ENCODE assay signal across 11 mouse cellular contexts in genomic region chrX:77417766-77418165, GRCm38 (mm10).
DNase-seq lines count a peak whose midpoint lies in the region; TF ChIP-seq lines count a peak whose summit lies in the region.
"Had no signal": no experiment of that assay in that cellular context is flagged by ENCODE, and none has a peak within 500 bp of the region (broad histone marks: within the 10 kb centered on the region; RNA-seq: fewer than 3 reads in every experiment).

No protein-coding gene starts in this region.

- intact Hi-C loops in left cerebral cortex, adult 2 months (cut with DNase I): no loop called here
- intact Hi-C loops in left cerebral cortex, postnatal 10 days (cut with DNase I): no loop called here

- peak; percentile 26 for DNase-seq in embryo, embryonic 10 days (ENCODE audit: low spot score)
- no peak for DNase-seq in embryo, embryonic 9.5 days (ENCODE audit: extremely low spot score)
- DNase-seq in left cerebral cortex, adult 2 months (ENCODE audit: extremely low spot score in 1 of 2, low spot score in 2 of 2): no peak
- no peak for DNase-seq in left cerebral cortex, postnatal 10 days (ENCODE audit: extremely low spot score in 1 of 2, low spot score in 2 of 2)
- peak; percentile 20 for DNase-seq in ES-CJ7 (ENCODE audit: low read depth, low spot score)
- DNase-seq in naive thymus-derived CD4-positive, alpha-beta T cell, adult 2 months (ENCODE audit: low read depth): peak; percentile 48
- no peak for DNase-seq in layer of hippocampus, adult 9-10 months (ENCODE audit: low spot score)
- DNase-seq in right cerebral cortex, postnatal 36 days (ENCODE audit: low spot score in 2 of 2): no peak
- DNase-seq: gastrocnemius, postnatal 36 days had no signal

- H3K4me3 ChIP-seq in left cerebral cortex, adult 2 months: no peak overlapping the region
- H3K4me3 ChIP-seq: forebrain, embryonic 13.5 days; limb, embryonic 10.5 days had no signal

- H3K27ac ChIP-seq in left cerebral cortex, adult 2 months: no peak overlapping the region
- H3K27ac ChIP-seq: forebrain, embryonic 13.5 days; limb, embryonic 10.5 days had no signal

- peak; percentile 29 for TF ChIP-seq CTCF in left cerebral cortex, adult 2 months (IDR thresholded peaks at IDR 0.05)

Comparison
In these comparisons a context has a peak if more than half of its experiments do, and no peak if none do; other contexts are left out.
1. DNase-seq: peak in embryo, embryonic 10 days (single experiment), ES-CJ7 (single experiment) and naive thymus-derived CD4-positive, alpha-beta T cell, adult 2 months (single experiment); none in embryo, embryonic 9.5 days (single experiment), left cerebral cortex, adult 2 months (0 of 2), left cerebral cortex, postnatal 10 days (0 of 2), layer of hippocampus, adult 9-10 months (single experiment) and right cerebral cortex, postnatal 36 days (0 of 2).